Mouse (Mus musculus) frontal cortex, postnatal 25 days (tissue): ENCODE data around the gene Prmt1.
A peak's percentile ranks its signal among the peaks of the same experiment; 100 is the strongest.
"Not testable (repeated sequence)": the region's sequence is repeated elsewhere in the genome, so short reads cannot be mapped to it uniquely, and the experiment has no call there.

ENCODE experiments used
- DNase-seq, 2 experiments: peaks; one replicate each; pipeline ENCODE4 v3.0.0; 2022; ENCODE audit warnings: low spot score in 2 of 2

Prmt1 gene

DNA sequence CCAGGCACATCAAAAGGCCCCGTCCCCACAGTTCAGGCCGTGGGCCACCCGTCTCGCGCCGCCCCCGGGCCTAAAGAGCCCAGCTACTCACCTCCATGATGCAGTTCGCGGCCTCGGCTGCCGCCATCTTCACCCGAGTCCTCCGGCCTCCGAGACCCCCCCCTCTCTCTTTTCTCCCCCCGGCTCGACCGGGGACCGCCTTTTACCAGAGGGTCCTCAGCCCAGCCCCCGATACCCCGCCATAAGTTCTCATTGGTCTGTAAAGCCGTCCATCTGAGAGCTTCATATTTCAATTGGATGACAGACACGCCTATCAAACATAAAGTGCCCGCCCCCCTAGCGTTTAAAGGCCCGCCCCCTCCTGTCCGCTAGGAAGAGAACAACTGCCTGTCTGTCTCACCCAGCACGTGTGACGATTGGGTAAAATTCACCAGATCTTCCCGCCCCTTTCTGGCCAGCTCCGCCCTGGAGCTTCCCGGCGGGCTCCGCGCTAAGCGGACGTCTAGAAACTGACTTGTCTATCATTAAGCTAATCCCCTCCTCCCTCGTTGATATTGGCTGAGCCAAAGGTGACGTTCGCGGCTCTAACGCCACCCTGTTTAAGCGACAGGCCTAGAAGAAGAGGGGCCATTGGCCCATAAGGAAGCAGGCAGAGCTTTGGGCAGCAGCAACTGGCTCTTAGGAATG is at the start of gene Prmt1:
Prmt1 (minus strand) TSS at position 377 of the 687 bp plus-strand sequence.
- DNase-seq = peak; percentile 91 to 97

DNA sequence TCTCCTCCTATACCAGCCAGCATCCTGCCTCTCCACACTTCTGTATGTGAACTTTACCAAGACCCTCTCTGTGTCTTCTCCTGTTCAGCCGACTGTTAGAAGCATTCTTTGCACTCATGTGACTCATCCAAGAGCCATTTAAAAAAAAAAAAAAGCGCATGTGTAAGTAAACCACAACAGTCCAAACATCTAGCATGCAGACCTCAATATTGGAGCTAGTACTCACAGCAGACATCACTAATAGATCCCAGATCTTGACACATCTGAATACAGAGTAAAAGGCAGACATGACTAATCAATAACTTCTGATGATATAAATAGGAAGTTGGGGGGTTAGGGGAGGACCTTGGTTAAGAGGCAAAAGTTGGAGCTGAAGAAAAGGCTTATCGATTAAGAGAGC is 49.3 kb upstream of the Prmt1 start:
- DNase-seq = no peak

GRCm38 (mm10) chr7:45033722-45034359 is 47.5 kb upstream of the Prmt1 start:
- no peak for DNase-seq

DNA sequence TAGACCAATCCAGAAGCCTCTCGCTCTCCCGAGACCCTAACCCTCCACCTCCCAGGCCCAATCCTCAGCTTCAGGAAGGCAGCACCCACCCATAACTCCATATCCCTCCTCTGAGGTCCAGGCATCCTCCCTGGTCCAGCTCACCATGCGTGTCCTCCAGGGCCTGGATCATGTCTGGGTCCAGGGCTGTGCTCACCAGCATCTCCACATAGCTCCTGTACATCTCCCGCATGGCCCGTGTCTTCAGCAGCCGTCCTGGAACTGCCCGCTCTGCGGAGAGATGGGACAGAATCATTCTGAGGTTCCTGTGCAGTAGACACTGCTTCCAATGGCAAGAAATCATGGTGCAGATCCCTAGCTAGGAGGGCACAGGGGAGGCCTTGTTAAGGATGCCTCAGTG is 44.5 kb upstream of the Prmt1 start:
- no peak for DNase-seq

GRCm38 (mm10) chr7:45029995-45030394 is 43.6 kb upstream of the Prmt1 start:
- no peak for DNase-seq

GRCm38 (mm10) chr7:45028351-45028750 is 42.0 kb upstream of the Prmt1 start:
- DNase-seq = no peak

DNA sequence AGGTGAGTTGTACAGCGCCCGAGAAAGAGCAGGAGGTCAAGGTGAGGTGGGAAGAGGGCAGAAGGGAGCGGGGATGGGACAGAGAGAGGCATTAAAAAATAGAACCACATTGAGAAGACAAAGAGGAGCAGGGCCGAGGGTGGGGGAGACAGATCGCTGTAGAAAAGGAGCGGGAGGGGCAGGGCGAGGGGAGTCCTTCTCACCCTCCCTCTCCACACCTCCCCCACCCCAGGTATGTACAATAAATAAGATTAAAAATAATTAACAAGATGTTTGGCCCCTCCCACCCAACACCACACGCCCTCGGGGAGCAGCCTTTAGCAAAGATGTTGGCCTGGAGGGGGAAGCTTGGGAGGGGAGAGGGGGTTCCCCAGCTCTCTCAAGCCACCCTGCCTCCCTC is 41.4 kb upstream of the Prmt1 start:
- DNase-seq = no peak

DNA sequence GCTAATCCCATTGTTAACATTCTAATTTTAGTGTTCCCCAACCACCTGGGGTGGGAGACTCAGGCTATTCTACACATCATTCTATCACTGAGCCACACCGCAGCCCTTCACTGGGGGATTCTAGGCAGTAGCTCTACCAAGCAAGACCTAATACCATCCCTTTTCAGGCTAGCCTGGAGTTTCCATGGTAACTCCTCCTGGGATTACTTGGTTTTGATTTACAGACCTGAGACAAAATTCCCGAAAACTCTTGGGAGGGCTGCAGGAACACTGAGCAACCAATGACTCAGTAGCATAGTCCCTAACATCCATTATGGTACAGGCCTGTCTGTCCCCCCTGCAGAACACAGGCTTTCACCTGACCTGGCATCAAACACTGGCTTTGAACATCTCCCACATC is 39.9 kb upstream of the Prmt1 start:
- no peak for DNase-seq

DNA sequence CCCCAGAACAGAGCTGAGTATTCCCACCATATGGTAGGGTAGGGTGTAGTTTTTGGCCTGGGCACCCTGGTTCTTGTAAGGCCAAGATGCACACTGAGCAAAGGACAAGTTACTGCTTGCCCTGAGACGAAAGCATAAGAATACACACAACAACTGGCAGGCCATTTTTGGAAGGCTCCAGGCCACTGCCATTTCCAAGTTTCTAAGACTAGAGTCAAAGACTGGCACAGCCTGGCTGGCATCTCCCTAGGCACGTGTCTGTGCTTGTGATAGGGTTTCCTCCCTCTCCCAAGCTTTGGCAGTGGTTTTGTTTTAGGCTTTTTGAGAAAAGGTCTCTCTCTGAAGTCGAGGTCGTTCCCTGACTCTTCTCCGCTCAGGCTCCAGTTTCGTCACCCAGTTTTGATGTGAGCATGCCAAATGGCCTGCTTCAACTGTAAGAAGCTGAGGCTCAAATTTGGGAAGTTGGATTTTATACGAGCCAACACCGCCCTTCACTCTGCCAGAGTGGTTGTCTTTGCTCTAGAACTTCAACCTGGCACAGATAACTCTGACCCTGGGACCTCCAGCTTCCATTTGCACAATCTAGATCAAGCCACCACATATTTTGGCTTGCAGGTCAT is 39.3 kb upstream of the Prmt1 start:
- no peak for DNase-seq

DNA sequence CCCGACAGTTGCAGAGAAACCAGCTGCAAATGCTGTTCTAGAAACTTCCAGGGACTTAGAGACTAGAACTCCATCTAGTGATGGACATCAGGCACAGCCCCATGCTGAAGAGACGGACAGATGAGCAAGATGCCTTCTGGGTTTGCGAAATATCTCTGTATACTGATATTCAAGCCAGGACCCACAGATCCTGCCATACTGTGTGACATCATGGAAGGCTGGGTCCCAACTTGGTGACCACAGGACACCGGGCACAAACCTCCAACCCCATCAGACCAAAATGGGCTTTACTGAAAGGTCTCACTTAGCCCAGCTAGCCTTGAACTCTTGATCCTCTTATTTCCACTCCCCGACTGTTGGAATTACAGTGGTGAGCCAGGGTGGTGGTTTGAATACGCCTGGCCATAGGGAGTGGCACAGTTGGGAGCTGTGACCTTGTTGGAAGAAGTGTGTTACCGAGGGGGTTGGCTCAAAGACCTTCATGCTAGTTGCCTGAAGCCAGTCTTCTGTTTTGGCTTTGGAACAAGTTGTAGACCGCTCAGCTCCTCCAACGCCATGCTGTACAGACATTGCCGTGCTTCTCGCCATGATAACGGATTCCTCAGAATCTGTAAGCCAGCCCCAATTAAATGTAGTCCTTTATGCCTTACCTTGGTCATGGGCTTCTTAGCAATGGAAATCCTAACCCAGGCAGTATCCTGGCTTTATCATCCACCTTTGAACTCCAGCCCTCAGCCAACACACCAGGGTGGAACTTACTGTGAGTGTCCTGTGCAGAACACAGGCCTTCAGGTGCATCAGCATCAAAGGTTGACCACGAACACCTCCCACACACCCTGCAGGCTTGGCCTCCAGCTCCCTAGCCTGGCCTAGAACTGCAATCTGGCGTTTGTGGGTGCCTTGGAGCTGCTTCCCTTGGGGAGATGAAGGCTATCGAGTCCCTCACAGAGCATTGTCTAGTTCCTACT is 38.2 kb upstream of the Prmt1 start:
- no peak for DNase-seq

DNA sequence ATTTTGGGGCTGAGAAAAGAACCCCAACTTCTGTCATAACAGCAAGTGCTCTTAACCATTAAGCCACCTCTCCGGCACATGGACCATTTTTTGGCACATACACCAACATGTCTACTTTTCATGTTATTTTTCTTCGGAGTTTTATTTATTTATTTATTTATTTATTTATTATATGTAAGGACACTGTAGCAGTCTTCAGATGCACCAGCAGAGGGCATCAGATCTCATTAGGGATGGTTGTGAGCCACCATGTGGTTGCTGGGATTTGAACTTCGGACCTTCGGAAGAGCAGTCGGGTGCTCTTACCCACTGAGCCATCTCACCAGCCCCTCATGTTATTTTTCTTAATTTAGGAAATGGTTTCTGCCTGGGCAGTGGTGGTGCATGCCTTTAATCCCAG is 37.3 kb upstream of the Prmt1 start:
- not testable (repeated sequence) for DNase-seq

DNA sequence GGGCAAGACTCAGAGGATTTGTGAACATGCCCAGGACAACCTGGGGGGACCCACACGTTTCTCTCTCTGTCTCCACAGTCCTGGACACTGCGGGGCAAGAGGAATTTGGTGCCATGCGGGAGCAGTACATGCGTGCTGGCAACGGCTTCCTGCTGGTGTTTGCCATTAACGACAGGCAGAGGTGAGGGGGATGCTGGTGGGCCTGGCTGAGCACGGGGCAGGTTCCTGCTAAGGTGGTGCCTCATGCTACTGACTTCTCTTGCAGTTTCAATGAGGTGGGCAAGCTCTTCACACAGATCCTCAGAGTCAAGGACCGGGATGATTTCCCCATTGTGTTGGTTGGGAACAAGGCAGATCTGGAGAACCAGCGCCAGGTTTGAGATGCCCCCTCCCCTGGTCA is 33.9 kb upstream of the Prmt1 start:
- DNase-seq = no peak

GRCm38 (mm10) chr7:45019031-45019571 is 32.7 kb upstream of the Prmt1 start:
- no peak for DNase-seq

DNA sequence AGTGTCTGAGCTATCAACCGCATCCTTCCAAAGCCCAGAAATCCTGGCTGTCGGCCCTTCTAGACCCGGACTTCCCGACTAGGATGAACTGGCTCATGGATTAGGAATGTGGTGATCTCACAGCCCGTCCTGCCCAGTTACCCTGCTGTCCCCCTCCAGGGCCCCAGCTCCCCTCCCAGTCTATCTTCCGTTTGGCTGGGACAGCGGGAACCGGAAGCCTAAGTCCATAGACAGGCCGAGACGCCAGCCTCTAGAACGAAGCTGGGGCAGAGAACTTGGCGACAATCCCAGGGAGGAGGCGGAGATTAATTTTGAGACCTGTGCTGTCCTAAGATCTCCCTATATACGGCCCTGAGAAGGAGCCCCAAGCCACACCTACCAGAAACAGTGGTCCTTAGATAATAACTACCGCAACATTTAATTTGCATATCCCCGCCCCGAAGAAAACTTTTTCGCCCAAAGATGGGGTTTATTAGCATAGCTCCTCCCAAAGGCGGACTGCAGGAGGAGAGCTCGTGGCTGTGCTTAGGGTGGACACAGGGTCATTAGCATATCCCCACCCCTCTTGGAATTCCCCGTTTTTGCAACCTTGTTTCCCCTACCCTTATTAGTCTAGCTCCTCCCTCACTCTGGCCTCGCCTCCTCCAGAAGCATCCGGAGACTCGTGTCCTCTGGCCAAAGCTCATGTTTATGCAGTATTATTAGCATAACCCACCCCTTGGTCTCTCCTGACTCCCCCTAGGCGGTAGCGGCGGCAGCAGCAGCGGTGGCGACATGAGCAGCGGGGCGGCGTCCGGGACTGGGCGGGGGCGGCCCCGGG is 31.1 kb upstream of the Prmt1 start, which contains the start of gene Rras:
Rras (plus strand) TSS at position 720 of the 820 bp plus-strand sequence.
- DNase-seq = peak; percentile 44 to 69

DNA sequence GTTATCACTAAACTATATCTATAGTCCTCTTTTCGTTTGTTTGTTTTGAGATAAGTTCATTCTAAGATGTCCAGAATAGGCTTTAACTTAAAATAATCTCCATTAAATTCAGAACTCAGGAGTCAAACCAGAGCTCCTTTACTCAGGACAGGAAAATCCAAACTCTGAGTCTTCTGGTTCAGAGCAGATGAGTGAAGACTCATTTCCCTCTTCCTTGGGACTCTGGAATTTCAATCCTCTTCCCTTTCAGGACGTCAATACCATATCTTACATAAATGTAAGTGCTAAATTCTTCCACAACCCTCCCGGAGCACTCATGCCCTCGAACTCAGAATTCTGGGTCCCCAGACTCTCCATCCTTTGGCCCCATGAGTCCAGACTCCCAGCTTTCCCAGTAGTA is 30.4 kb upstream of the Prmt1 start:
- DNase-seq = no peak

DNA sequence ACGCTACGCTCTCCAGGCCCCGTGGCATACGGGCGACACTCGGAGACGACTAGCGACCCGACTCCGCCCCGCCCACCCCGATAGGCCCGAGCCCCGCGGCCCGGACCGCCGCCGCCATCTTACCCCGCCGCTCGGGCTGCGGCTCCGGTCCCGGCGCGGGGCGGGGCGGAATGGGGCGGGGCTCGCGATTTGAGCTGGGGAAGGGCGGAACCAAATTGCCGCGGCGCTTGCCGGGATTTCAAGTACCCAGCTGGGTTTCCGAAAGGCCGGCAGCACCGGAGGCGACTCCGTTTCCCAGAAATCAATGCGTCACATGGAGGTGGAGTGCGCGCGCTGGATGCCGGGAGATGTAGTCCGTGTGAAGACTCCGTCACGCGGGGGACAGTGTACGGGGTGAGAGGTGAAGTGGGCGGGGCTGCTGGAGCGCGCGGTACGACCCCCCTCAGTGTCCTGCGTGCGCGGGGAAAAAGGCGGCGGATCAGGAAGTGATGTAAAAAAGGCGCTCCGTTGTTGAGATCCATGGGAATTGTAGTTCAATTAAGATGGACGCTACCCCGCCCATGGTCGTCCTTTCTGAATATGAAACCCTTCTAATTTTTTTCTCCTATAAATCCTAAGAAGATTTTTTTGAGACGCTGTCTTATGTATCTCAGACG is 29.7 kb upstream of the Prmt1 start, which contains the start of gene Scaf1:
Scaf1 (minus strand) TSS at position 407 of the 656 bp plus-strand sequence.
- DNase-seq = peak; percentile 98

GRCm38 (mm10) chr7:45015344-45015956 is 29.1 kb upstream of the Prmt1 start:
- no peak for DNase-seq

GRCm38 (mm10) chr7:45014096-45014451 is 27.7 kb upstream of the Prmt1 start:
- DNase-seq = no peak

DNA sequence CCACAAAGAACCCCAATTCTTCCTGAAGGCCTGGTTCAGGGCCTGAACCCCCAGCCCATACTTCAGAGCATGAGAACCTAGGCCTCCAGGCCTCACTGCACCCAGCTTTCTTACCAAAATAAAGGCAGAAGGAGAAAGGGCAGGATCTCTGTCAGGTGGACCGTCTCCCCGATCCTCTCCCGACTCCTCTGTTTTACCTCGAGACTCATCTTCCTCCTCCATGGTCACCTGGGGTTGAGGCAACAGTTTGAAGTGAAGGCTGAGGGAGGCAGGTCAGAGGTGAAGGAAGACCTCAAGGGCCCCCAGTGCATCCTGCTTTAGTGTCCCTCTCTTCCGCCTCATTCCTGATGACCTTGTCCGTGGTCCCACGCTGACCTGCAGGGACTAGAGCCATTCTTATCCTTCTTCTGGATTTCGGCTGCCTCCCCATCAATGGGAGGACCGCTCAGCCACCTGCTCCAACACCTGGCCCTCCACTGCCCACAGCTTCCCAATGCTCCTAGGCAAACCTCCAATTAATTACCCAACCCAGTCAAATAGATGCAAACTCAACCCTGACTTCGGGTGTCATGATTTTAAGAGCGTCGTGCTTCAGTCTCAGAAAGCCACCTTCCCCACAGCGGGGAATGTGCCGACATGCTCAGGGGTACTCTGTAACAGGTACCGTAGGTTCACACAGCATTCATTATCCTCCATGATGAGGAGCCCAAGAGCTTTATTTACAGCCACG is 27.2 kb upstream of the Prmt1 start:
- DNase-seq = no peak
